Mouse (Mus musculus) myocyte (in vitro differentiated cells): ENCODE data around the gene Cdh1.

Experiments
- CEBPB ChIP-seq: IDR thresholded peaks from 2 replicates; pipeline ENCODE4 v1.6.1; 2011; ENCODE audit warnings: mild to moderate bottlenecking, moderate library complexity; ENCODE audit not compliant: poor library complexity, insufficient read depth, severe bottlenecking
- E2F4 ChIP-seq: IDR thresholded peaks from one replicate; pipeline ENCODE4 v1.6.1; 2011; ENCODE audit warnings: mild to moderate bottlenecking, control low read depth, moderate library complexity; ENCODE audit not compliant: insufficient read depth
- MAX ChIP-seq: IDR thresholded peaks from one replicate; pipeline ENCODE4 v1.6.1; 2011; ENCODE audit warnings: low read depth, mild to moderate bottlenecking, control low read depth
- MYOD1 ChIP-seq, 3 experiments: IDR thresholded peaks; one replicate each; pipeline ENCODE4 v1.6.1; 2011; ENCODE audit warnings: control low read depth in 2 of 3, low read depth in 2 of 3, mild to moderate bottlenecking in 2 of 3, moderate library complexity in 1 of 3; ENCODE audit not compliant: insufficient read length in 2 of 3, control insufficient read depth in 1 of 3
- MYOG ChIP-seq, 3 experiments: IDR thresholded peaks; one replicate each; pipeline ENCODE4 v1.6.1; 2011; ENCODE audit warnings: control low read depth in 2 of 3, low read depth in 2 of 3, mild to moderate bottlenecking in 2 of 3; ENCODE audit not compliant: insufficient read length in 2 of 3, control insufficient read depth in 1 of 3, insufficient read depth in 1 of 3
- POLR2A ChIP-seq: IDR thresholded peaks from one replicate; pipeline ENCODE4 v1.6.1; 2011; ENCODE audit warnings: low read depth, mild to moderate bottlenecking, control low read depth, moderate library complexity; ENCODE audit not compliant: insufficient read length
- POLR2AphosphoS2 ChIP-seq: IDR thresholded peaks from one replicate; pipeline ENCODE4 v1.6.1; 2011; ENCODE audit warnings: low read depth, control low read depth; ENCODE audit not compliant: insufficient read length
- TCF12 ChIP-seq: IDR thresholded peaks from one replicate; pipeline ENCODE4 v1.6.1; 2011; ENCODE audit warnings: mild to moderate bottlenecking, control low read depth; ENCODE audit not compliant: poor library complexity, insufficient read depth, severe bottlenecking
- USF1 ChIP-seq: IDR thresholded peaks from one replicate; pipeline ENCODE4 v1.6.1; 2011; ENCODE audit warnings: low read depth, mild to moderate bottlenecking, control low read depth, moderate library complexity

DNA sequence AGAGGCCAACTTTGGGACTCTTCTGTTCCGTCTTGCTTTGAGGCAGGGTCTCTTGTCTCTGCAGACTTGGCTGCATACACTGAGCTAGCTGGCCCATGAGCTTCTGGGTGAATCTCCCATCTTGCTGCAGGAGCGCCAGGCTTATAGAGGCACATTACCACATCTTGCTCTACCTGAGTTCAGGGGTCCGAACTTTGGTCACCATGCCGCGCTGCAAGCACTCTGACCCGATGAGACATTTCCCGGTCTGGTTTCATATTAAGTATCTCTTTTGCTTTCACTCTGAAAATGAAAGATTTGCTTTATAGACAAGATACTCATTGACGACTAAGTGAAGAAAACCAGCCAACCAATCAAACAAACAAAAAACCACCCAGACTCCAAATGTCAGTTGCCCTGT lies 45.3 kb downstream of the Cdh1 start:
- no peak for TF ChIP-seq USF1
- no peak for TF ChIP-seq POLR2A
- TF ChIP-seq MAX, result no peak
- TF ChIP-seq MYOD1 (IDR thresholded peaks at IDR 0.05; ENCODE audit: control insufficient read depth in 1 of 3, insufficient read length in 2 of 3, low read depth in 2 of 3), result no peak
- no peak for TF ChIP-seq TCF12
- TF ChIP-seq E2F4, result no peak
- no peak for TF ChIP-seq POLR2AphosphoS2
- TF ChIP-seq MYOG (IDR thresholded peaks at IDR 0.05; ENCODE audit: control insufficient read depth in 1 of 3, insufficient read depth in 1 of 3, insufficient read length in 2 of 3, low read depth in 2 of 3), result no peak
- no peak for TF ChIP-seq CEBPB
